Mouse (Mus musculus): ENCODE data around the gene Zfp280b.

DNA sequence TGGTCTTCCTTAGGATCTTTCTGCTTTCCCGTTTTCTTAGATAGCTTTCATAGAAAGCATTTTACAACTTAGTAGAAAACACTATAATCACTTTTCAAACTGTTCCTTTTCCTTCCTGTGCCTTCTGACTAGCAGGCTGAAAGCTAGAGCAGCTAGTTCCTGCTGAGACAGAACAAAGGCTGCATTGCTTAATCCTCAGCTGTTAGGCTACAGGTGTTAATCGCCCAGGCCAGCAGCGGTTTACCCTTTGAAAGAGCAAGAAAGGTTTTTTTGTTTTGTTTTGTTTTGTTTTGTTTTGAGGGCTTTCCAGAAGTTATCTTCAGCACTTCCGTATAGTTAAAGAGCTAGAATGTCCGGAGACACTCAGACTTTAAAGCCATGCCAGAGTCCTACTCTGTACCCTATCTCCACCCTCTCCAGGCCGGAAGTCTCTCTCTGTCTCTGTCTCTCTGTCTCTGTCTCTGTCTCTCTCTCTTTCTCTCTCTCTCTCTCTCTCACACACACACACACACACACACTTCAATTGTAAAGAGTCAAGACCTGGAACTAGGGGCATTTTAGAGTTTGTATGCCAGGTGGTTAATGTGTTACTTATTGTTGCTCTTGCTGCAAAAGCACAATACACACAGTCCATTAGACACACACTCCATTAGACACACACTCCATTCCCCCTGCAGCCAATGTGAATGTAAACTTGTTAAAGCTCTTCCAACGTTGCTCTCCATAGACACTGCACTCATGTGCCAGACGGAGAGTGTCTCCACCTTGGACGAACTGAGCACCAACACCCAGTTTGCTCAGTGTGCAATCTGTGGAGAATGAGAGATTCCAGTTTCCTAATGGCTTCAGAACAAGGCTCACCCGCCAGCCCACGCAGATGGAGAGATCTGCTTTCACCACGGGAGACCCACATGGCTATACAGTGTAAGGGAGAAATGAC lies 35.5 kb downstream of the Zfp280b start:
- TF ChIP-seq CTCF (IDR thresholded peaks at IDR 0.05; ENCODE audit: extremely low read depth, insufficient read depth, low read length) (no peak), POLR2A (IDR thresholded peaks at IDR 0.05; ENCODE audit: extremely low read depth, insufficient read depth, low read length) (no peak)
